In genomic region chr7:34849660-34850059, GRCm38 (mm10) we compare ENCODE assay signal across 8 mouse cellular contexts. TPM values are rescaled to one million over a fixed set of nuclear protein-coding genes. Genes with fewer than 3 reads are reported as not detected.
A peak's percentile ranks its signal among the peaks of the same experiment; 100 is the strongest.
DNase-seq lines count a peak whose midpoint lies in the region; ATAC-seq lines count a peak whose summit lies in the region.

No protein-coding gene starts in this region.

- H3K9ac ChIP-seq in liver, embryonic 11.5 days (ENCODE audit: low read depth, low read length), result no peak overlapping the region

- no peak for ATAC-seq in liver, embryonic 11.5 days (replicated peaks; ENCODE audit: low FRiP score)
- peak; percentile 53 for ATAC-seq in granulocyte monocyte progenitor cell, adult 5-6 weeks (replicated peaks; ENCODE audit: poor library complexity, severe bottlenecking)
- no peak for ATAC-seq in erythroid progenitor cell, adult 5-6 weeks (replicated peaks; ENCODE audit: low FRiP score, poor library complexity, severe bottlenecking)
- no peak for ATAC-seq in erythroblast, adult 5-6 weeks (replicated peaks; ENCODE audit: low FRiP score, poor library complexity, severe bottlenecking)

- no peaks in the 10 kb centered on the region for H3K36me3 ChIP-seq in liver, embryonic 11.5 days (ENCODE audit: control insufficient read depth, insufficient read depth, low read length)

- H3K27me3 ChIP-seq in liver, embryonic 11.5 days (replicated peaks; ENCODE audit: control insufficient read depth, insufficient read depth, low read length), result no peaks in the 10 kb centered on the region

- DNase-seq in adrenal gland, adult (ENCODE audit: inconsistent age in 2 of 2, low spot score in 1 of 2), result peak; percentile 33 to 65
- no peak for DNase-seq in adrenal gland, adult 8-10 months
- peak; percentile 34 for DNase-seq in liver
- DNase-seq in liver, embryonic 11.5 days (ENCODE audit: low spot score), result no peak
- peak; percentile 8 for DNase-seq in thymus, postnatal 0 days (ENCODE audit: low spot score)

- no peaks in the 10 kb centered on the region for H3K9me3 ChIP-seq in liver, embryonic 11.5 days (ENCODE audit: control insufficient read depth, low read length)

- no peak overlapping the region for H3K27ac ChIP-seq in liver, embryonic 11.5 days (ENCODE audit: low read depth, low read length)

- H3K4me1 ChIP-seq in liver, embryonic 11.5 days (replicated peaks; ENCODE audit: control insufficient read depth, insufficient read depth, low read length), result no peaks in the 10 kb centered on the region

- 31% methylated on average over 10 of the region's 10 CpGs for WGBS in liver, embryonic 11.5 days

- no peak overlapping the region for H3K4me3 ChIP-seq in liver, embryonic 11.5 days (ENCODE audit: low read depth, low read length)

- no peak overlapping the region for H3K4me2 ChIP-seq in liver, embryonic 11.5 days

RNA-seq across cellular contexts. Expression of gene Chst8, which starts 37.1 kb away (rescaled TPM):
- 10 to 100 TPM in 3 of 4 experiments, 1 to 10 TPM in 1; 7.1 to 29.9 (median 13.8) TPM for total RNA-seq in adrenal gland, adult 8-10 months (2022)
- 0.75 and 0.79 TPM in 2 replicates for polyA plus RNA-seq in liver, embryonic 11.5 days (2014; fragmentation: Nextera tagmentation; extraction: Ambion mirVana)
- not detected in 2 replicates for total RNA-seq in granulocyte monocyte progenitor cell, adult 5-6 weeks (2014; fragmentation: Nextera tagmentation)
- total RNA-seq in granulocyte monocyte progenitor cell, adult 5-6 weeks (2017), result not detected in 2 replicates
- 3.6 and 3.8 TPM in 2 replicates for polyA plus RNA-seq in thymus, postnatal 0 days (2015; fragmentation: Nextera tagmentation; extraction: Ambion mirVana)
- total RNA-seq in erythroid progenitor cell, adult 5-6 weeks (2015; ENCODE audit: low replicate concordance), result not detected in 2 replicates
- total RNA-seq in erythroid progenitor cell, adult 5-6 weeks (2017; ENCODE audit: low replicate concordance), result not detected in 2 replicates
- total RNA-seq in erythroblast, adult 5-6 weeks (2015; ENCODE audit: low replicate concordance), result not detected in 2 replicates
- not detected in 2 replicates for total RNA-seq in erythroblast, adult 5-6 weeks (2017; ENCODE audit: low replicate concordance)

Comparison
In these comparisons a context has a peak if more than half of its experiments do, and no peak if none do; other contexts are left out.
1. DNase-seq: peak in adrenal gland, adult (2 of 2), liver (single experiment) and thymus, postnatal 0 days (single experiment); none in adrenal gland, adult 8-10 months (single experiment) and liver, embryonic 11.5 days (single experiment).
2. RNA of gene Chst8, which starts 37.1 kb away (total RNA-seq): 7.1 to 29.9 TPM in adrenal gland, adult 8-10 months; not detected in granulocyte monocyte progenitor cell, adult 5-6 weeks, not detected in erythroid progenitor cell, adult 5-6 weeks and not detected in erythroblast, adult 5-6 weeks; every median in the first group is over 4 times any median in the second.